Mouse (Mus musculus) testis, postnatal 14 days (tissue): ENCODE data around the gene Cacna2d4.

ENCODE experiments used
- DNase-seq: peaks from one replicate; pipeline ENCODE4 v3.0.0; 2021; ENCODE audit warnings: low spot score

Cacna2d4 gene

DNA sequence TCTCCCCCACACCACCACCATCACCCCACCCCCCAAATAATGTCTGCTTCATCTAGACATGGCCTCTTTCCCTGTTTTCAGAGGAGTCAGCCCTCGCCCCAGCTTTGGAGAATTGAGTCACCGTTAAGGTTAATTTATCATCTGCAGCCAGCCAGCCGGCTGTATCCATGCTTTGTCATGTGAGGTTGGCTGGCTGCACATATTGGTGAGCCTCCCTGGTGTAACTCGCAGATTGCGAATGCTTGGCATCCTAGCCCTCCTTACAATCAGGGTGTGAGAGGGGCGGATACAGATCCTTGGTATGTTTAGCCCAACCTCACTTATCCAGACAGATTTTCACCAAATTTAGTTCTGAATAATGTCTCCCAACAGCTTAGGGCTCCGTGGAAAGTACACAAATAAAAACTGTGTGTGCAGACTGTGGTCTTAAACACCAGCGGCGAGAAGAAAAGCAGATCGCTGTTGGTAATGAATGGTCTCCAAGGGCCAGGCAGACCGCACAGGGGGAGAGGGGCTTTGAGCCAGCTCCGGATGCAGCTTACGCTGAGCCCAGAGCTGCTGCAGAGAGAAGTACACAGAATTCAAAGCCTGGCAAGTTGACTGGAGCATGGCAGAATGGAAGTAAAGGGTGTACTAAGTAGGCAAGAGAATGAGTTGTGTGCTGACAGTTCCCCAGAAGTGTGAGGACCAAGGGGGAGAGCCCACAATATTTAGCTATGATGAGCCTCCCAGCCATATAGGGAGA is 11.7 kb upstream of the Cacna2d4 start:
- DNase-seq, result no peak

DNA sequence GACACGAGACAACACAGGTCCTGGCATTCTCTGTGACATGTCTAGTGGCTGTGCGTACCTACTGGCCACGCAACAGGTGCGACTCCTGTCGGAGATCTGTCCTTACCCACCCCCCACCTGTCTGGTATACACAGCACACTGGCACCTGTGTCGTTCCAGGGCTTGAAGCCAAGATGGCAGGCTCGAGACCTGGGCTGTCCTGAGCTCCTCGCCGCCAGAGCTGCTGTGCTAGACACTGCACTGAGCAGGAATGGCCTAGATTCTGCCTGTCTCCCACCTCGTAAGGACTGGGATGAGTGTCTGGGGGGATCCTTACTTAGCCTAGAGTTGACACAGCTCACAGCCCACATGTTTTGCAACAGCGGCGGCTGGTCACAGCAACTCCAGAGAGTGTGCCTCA is 11.1 kb upstream of the Cacna2d4 start:
- no peak for DNase-seq

GRCm38 (mm10) chr6:119225731-119226130 is 10.6 kb upstream of the Cacna2d4 start:
- DNase-seq, result no peak

DNA sequence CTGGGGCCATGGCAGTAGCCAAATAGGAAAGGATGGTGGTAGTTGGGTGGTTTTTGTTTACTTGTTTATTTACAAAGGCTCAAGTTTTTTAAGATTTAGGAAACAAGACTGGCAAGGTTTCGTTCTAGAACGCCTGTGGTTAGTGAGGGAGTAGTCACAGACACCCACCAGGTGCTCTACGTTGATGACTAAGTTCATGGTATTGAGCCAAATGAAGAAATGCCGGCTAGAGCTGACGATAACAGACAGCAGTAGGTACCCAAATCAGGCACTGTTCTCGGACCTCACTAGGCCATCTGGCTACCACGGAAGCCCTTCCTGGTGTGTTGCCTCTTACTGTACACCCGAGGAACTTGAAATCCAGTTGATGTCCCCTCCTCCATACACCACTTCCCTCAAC is 9.3 kb upstream of the Cacna2d4 start:
- DNase-seq, result no peak

DNA sequence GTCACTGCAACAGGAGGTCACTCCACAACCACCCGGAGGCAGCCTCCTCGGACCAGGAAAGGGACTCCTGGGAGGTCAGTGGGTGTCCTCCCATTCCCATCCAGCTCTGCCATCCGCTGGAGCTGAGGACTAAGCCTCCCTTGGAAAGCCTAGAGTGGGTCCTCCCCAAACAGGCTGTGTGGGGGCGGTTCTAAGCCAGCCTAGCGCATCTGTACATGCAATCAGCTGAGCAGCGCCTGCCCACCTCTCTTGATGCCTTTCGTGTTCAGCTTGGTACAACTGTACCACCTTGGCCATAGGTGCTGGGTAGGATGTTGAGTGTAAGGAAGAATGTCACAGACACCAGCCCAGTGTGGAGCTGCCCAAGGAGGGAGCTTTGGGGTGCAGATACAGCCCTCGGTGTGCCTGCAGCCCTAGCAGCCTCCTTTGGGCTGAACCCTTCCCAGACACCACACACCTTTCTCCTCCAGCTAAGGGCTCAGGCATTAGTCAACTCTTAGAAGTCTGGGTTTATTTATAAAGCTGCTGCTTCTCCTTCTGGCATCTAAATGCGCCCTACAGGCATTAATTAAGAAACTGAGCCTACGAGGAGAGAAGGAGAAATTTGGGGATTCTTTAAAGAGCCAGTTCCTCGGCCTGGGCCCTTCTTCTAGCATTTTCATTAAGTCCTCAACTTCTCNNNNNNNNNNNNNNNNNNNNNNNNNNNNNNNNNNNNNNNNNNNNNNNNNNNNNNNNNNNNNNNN is 7.3 kb upstream of the Cacna2d4 start:
- DNase-seq, result no peak

DNA sequence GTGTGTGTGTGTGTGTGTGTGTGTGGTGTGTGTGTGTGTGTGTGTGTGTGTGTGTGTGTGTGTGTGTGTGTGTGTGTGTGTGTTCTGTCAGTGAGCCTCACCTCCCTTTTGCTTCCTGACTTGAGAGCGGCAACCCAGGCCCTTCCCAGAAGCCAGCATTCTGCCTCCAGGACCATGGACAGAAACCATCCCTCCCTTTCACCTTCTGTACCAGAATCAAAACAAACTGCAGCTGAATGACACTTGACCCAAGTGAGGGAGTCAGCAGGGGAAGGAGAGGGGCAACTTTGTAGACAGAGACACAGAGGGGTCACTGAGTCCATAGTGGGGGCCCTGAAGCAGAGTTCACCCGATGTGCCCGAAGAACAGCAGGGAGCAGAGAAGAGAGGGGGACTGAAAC is 3.3 kb upstream of the Cacna2d4 start:
- no peak for DNase-seq

- DNase-seq, result no peak
These were observed 885 bp upstream of the Cacna2d4 start for GRCm38 (mm10) chr6:119235441-119235840.

DNA sequence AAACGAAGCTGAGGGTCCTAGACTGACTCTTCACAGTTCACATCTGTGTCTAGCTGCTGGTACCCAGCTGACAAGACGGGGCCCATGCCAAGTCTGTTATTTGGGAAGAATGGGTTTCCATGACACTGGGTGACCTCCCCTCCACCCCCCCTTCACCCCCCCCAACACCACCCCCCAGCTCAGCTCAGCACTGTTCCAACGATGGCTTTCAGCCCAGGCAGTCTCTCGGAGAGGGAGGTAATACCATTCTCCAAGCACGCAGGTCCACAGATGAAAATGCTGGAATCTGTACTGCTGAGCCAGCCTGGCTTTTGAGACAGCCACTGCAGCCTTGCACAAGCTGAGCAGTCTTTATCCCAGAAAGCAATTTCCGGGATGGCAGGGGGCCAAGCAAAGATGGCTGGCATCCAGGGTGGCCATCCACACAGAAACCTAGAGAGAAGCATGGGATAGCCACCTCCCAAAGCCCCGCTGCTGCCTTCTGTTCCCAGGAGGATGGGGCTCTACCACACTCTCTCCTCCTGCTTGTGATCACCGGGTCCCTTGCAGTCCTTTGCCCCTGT is 1.2 kb downstream of the Cacna2d4 start:
- DNase-seq, result no peak

GRCm38 (mm10) chr6:119239341-119240005 is 3.1 kb downstream of the Cacna2d4 start:
- no peak for DNase-seq

DNA sequence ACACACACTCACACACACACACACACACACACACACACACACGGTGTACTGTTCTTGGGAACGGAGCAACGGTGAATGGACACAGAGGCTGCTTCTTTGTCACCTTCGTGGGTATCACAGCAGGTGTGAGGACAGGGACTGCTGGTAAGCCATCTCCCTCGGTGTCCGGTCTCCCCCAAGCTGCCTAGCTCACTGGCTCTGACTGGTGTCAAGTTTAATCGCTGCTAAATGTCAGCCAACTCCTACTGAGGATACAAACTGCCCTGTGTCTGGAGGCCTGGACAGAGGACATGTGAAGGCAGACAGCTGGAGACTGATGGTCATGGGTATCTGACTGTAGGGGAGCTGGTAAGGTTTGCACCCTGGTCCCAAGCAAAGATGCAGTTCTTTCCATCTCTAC is 3.9 kb downstream of the Cacna2d4 start:
- DNase-seq, result no peak

DNA sequence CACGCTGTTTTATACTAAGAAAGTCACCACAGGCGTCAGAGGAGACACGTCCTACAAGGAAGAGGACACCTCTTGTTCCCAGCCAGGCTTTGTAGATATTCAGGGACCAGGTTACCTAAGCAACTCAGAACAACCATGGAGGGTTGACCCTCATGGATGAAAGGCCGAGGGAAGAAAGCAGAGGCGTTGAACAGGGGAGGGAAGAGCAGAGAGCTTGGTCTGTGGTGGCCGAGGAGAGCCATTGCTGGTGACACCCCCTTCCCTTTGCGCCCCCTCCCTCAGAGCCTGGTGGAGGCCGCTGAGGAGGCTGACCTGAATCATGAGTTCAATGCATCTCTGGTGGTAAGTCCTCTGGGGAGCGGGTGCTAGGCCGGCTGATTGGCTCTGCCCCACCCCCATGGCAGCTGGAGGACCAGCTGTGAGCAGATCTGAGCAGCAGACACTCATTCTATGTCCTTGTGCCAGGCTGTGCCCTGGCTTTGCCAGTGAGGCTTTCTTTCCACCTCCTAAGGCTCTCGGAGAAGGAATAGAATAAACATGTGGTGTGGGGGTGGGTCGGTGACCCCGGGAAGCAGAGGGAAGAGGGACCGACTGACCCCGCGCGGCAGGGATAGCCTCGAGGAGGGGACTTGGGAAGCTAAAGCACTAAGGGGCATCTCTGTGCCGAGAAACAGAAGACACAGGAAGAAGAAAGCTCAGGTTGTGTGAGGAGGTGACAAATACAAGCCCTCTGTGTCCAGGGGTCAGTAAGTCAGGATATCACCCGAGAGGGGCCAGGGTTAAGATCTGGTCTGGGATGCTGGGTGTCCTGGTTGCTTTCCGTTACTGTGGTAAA is 4.8 kb downstream of the Cacna2d4 start:
- no peak for DNase-seq

DNA sequence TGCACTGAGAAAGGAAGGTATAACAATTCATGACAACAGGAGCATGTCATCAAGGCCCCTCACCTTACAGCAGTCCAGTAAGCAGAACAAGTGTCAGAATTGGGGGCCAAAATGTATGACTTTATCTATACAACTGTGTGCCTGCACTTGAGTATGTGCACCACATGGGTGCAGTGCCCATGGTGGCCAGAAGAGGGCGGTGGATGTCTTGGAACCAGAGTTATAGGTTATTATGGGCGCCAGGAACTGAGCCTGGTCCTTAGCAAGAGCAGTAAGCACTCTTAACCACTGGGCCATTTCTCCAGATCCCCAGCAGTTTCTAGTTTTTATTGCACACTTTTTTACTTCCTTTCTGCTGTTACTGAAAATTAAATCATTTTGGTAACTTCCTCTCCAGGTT is 9.8 kb downstream of the Cacna2d4 start:
- DNase-seq, result peak; percentile 32

DNA sequence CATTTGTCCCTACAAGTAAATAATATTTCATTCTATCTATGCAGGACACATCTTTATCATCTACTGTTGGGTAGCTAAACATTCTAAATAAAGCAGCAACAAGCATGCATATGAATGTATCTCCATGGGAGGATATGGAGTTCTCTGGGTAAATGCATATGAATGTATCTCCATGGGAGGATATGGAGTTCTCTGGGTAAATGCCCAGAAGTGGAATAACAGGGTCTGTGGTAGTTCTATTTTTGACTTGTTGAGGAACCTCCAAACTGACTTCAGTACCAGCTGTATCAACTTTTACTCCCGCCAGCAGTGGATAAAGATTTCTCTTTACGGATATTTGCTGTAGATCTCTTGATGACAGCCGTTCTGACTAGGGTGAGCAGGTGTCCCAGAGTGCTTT is 12.3 kb downstream of the Cacna2d4 start:
- no peak for DNase-seq

DNA sequence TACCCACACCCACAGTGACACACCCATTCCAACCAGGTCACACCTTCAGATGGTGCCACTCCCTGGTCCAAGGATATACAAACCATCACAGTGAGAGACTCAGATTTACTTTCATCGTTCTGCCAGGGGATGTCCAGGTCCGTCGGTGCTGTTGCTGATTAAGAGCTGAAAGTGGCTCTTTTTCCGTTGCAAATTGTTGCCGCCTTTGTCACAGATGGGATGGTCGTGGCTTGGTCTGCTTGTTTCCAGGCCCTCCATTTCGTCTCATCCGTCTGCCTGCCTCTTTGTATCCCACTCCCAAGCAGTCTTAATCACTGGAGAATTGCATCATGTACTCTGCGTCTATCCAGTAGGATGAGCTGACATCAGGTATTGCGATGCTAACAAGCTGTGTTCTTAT is 13.4 kb downstream of the Cacna2d4 start:
- no peak for DNase-seq

GRCm38 (mm10) chr6:119251704-119252103 is 15.4 kb downstream of the Cacna2d4 start:
- DNase-seq, result no peak

- DNase-seq, result no peak
These were observed 40.4 kb downstream of the Cacna2d4 start for GRCm38 (mm10) chr6:119276713-119277112.

GRCm38 (mm10) chr6:119280761-119281160 is 44.4 kb downstream of the Cacna2d4 start:
- no peak for DNase-seq

DNA sequence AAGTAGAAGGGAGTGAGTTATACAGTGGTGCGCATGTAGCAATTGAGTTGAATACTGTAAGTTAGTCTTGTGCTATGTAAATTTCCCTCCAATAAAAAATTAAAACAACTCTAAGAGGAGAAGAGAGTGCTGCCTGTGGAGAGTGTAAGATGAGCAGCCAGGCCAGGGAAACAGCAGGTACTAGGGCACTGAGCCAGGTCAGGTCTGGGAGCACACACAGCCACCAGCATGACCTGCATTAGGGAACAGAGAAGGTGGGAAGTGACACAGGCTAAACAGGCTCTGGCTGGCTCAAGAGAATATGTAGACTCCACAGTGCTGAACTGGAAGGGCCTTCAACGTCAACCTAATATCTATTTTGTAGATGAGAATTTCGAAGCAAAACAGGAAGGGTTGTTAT is 65.0 kb downstream of the Cacna2d4 start:
- no peak for DNase-seq

GRCm38 (mm10) chr6:119303331-119303730 is 67.0 kb downstream of the Cacna2d4 start:
- DNase-seq, result no peak

DNA sequence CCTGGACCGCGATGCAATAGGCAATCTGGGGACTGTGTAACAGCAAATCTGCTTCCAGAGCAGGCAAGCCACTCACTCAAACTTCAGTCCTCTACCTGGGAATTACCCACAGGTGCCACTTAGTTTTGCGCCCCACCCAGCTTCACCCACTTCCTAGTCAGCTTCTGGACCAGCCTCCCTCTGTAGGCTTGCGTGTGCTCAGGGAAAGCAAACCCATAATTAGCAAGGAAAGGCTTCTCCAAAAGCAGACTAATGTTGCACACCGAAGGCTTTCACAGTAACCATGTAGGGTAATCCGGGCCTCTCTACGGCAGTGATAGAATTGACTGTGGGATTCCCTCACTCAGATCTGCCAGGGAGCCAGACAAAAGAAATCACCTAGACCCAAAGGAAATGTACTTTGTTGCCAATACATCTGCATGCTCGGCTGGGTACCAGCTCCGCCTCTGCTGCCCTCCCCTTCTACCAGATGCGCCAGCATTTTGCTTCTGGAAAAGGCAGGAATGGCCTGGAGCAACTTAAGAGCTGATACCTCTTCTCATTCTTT is 71.6 kb downstream of the Cacna2d4 start:
- DNase-seq, result peak; percentile 50

DNA sequence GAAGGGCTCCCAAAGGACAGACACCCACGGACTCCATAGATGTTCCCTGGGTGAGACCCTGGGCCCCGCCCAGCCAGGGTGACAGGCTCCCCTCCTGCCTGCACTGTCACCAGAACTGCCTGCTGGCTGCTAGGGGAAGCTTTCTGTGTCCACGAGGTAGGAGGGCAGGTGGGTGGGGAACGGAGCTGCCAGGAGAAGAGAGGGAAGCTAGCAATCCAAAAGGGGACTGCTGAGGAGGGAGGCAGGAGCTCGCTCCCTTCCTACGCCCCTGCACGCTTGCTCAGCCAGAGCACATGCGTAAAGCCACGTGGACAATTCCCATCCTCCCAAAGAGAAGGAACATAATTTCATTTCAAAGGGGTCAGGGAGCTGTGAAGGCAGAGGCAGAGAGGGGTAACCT is 73.8 kb downstream of the Cacna2d4 start:
- DNase-seq, result no peak

DNA sequence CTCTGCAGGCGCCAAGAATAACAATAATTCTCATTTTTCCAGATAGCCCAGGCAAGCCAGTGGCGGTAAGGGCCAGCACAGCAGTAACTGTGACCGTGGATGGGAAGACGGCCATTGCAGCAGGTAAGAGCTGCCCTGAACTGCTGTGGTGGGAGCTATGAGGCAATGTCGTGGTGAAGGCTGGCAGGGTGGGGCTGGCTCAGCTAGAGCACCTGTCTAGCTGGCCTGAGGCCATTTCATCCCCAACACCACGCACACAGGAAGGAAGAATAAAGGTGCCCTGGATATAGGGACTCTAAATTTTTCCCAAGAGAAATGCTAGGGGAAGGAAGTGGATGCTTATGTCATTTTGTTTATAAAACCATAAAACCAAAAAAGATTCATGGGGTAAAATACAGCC is 76.1 kb downstream of the Cacna2d4 start:
- DNase-seq, result no peak
